Mouse (Mus musculus) heart, postnatal 36 days (tissue): Measurements from ENCODE around the gene Ociad2. TPM values are rescaled to one million over a fixed set of nuclear protein-coding genes. Genes with fewer than 3 reads are reported as not detected.

Experiments
- DNase-seq, 2 experiments: peaks; one replicate each; pipeline ENCODE4 v3.0.0; 2021 to 2022
- intact Hi-C: fragments of 180-260 bp; cut with DNase I; formaldehyde crosslinking; loops from one replicate; pipeline ENCODE4 v1.15.1; 2025
- total RNA-seq, 2 experiments: library from RNA; stranded (reverse); gene quantifications; 2 replicates each; pipeline ENCODE4 v1.2.3; 2021

Gene Ociad2
- total RNA-seq, result 1 to 10 TPM; 5.8 to 7.3 TPM

GRCm38 (mm10) chr5:73340723-73341235 lies at the start of gene Ociad2:
TSS of gene Ociad2 (minus strand) at chr5:73341028.
- no peak for DNase-seq
- intact Hi-C loops, result no loop called here

- intact Hi-C loops, result loop anchor here (5.0 kb wide), 3 partner anchors 66 to 311 kb away; no protein-coding TSS in a partner anchor
- DNase-seq, result no peak
Measured at GRCm38 (mm10) chr5:73383647-73383970, 42.8 kb upstream of the Ociad2 start.

GRCm38 (mm10) chr5:73382737-73383646 lies 42.2 kb upstream of the Ociad2 start:
- DNase-seq, result peak; percentile 68 to 74
- intact Hi-C loops, result loop anchor here (1.0 to 5.0 kb wide), 4 partner anchors 66 to 399 kb away; no protein-coding TSS in a partner anchor

- intact Hi-C loops, result loop anchor here (1.0 to 5.0 kb wide), 4 partner anchors 65 to 398 kb away; no protein-coding TSS in a partner anchor
- peak; percentile 18 to 29 for DNase-seq
Measured at GRCm38 (mm10) chr5:73381976-73382540, 41.2 kb upstream of the Ociad2 start.

- peak in 1 of 2 experiments; percentile 9 for DNase-seq
- intact Hi-C loops, result loop anchor here (5.0 kb wide), 3 partner anchors 64 to 309 kb away; no protein-coding TSS in a partner anchor
Measured at GRCm38 (mm10) chr5:73381510-73381909, 40.7 kb upstream of the Ociad2 start.

- peak; percentile 14 to 15 for DNase-seq
- intact Hi-C loops, result loop anchor here (1.0 to 5.0 kb wide), 4 partner anchors 64 to 309 kb away; no protein-coding TSS in a partner anchor
Measured at GRCm38 (mm10) chr5:73380829-73381228, 40.0 kb upstream of the Ociad2 start.

- DNase-seq, result peak; percentile 84 to 91
- intact Hi-C loops, result loop anchor here (1.0 to 5.0 kb wide), 4 partner anchors 63 to 308 kb away; no protein-coding TSS in a partner anchor
Measured at GRCm38 (mm10) chr5:73379908-73380307, 39.1 kb upstream of the Ociad2 start.

- no peak for DNase-seq
- intact Hi-C loops, result no loop called here
Measured at GRCm38 (mm10) chr5:73376491-73376890, 35.7 kb upstream of the Ociad2 start.

GRCm38 (mm10) chr5:73376041-73376440 lies 35.2 kb upstream of the Ociad2 start:
- intact Hi-C loops, result no loop called here
- no peak for DNase-seq

GRCm38 (mm10) chr5:73373184-73373583 lies 32.4 kb upstream of the Ociad2 start:
- intact Hi-C loops, result no loop called here
- DNase-seq, result no peak

- no peak for DNase-seq
- intact Hi-C loops, result no loop called here
Measured at GRCm38 (mm10) chr5:73372601-73373000, 31.8 kb upstream of the Ociad2 start.

GRCm38 (mm10) chr5:73369731-73370130 lies 28.9 kb upstream of the Ociad2 start:
- no peak for DNase-seq
- intact Hi-C loops, result no loop called here

- DNase-seq, result peak in 1 of 2 experiments; percentile 9
- intact Hi-C loops, result no loop called here
Measured at GRCm38 (mm10) chr5:73368845-73369447, 28.1 kb upstream of the Ociad2 start.

- DNase-seq, result no peak
- intact Hi-C loops, result no loop called here
Measured at GRCm38 (mm10) chr5:73367906-73368305, 27.1 kb upstream of the Ociad2 start.

- intact Hi-C loops, result no loop called here
- DNase-seq, result no peak
Measured at GRCm38 (mm10) chr5:73364107-73364864, 23.5 kb upstream of the Ociad2 start.

- no peak for DNase-seq
Measured at GRCm38 (mm10) chr5:73362791-73363190, 22.0 kb upstream of the Ociad2 start.

GRCm38 (mm10) chr5:73362338-73362737 lies 21.5 kb upstream of the Ociad2 start:
- intact Hi-C loops, result no loop called here
- no peak for DNase-seq

More at GRCm38 (mm10) chr5:73362791-73363190, 22.0 kb upstream of the Ociad2 start:
- intact Hi-C loops, result no loop called here

- no peak for DNase-seq
Measured at GRCm38 (mm10) chr5:73360240-73360639, 19.4 kb upstream of the Ociad2 start.

GRCm38 (mm10) chr5:73359752-73360141 lies 18.9 kb upstream of the Ociad2 start:
- DNase-seq, result no peak
- intact Hi-C loops, result no loop called here

More at GRCm38 (mm10) chr5:73360240-73360639, 19.4 kb upstream of the Ociad2 start:
- intact Hi-C loops, result no loop called here
